Mouse (Mus musculus) B cell, adult (primary cell): ENCODE measurements around the gene Ogfod1. TPM values are rescaled to one million over a fixed set of nuclear protein-coding genes. Genes with fewer than 3 reads are reported as not detected.

Experiments used
- total RNA-seq: library from RNA; stranded (reverse); gene quantifications from 4 replicates; pipeline ENCODE4 v1.2.4, GENCODE M21; 2023; ENCODE audit not compliant: inconsistent age

Ogfod1 gene
- total RNA-seq = 13.1 to 20.6 TPM (median 19.4 TPM) in 4 replicates

DNA sequence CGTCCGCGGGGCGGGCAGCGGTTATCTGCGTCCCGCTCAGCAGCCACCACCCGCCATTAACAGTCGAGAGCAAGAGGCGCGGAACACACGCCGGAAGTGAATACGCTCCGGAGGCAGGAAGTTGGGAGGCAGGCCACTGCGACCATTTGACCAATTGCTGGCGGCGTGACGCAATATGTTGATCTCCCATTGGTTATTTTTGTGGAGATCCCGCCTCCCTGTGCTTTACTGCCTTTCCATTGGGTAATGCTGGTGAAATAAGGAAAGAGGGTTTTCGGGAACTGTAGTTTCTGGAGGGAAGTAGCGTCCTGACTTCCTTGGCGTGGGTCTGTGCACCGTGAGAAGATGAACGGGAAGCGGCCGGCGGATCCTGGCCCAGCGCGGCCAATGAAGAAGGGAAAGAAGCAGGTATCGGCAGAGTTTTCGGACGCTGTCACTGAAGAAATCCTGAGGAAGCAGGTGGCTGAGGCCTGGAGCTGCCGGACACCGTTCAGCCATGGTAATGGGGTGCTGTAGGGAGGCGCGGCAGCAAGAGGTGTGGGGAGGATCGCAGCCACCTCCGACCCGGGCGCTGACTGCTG is at the start of gene Ogfod1, which contains the start of gene Nudt21:
Ogfod1 (plus strand) TSS at position 255 of the 581 bp plus-strand sequence.
Nudt21 (minus strand) TSS at position 88 of the 581 bp plus-strand sequence.

GRCm38 (mm10) chr8:94012013-94012951 is 24.7 kb upstream of the Ogfod1 start, which contains the start of gene Amfr:
Gene Amfr, minus strand, starts transcription at chr8:94012842.

DNA sequence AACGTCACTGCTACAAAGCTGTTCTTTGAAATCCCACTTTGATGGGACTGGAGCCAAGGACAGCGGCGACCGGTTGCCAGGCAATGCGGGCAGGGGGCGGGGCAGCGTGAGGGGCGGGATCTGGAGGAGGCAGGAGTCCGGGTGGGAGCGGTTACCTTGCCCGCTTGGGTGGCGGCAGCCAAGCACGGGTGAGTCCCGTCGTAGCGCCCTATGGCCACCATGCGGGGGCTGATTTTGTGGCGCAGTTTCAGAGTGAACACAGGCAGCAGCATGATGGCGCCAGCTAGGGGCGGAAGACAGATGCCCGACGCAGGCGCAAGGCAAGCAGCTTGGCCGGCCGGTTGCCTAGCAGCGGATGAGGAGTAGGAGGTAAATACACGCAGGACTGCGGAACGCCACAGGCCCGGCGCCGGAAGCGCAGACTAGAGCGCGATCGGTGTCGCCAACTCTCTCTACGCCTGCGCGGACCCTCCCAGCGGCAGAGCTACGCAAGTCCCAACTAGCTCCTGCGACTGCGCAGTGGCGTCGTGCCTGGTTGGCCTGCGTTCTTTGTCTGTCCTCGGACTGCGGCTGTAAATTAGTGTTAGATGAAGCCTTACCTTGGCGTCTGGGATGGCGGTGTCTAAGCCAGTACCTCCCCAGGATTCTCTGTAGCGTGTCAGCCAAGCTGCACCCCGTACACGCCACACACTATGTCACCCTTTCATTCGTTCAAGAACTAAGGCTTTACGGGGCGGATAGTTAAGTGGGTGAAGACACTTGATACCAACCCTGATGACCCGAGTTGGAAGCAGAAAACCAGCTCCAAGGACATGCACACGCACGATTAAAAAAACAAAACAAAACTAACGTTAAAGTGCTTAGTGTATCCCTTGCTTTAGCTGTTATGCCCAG is 61.3 kb downstream of the Ogfod1 start, which contains the start of gene Bbs2:
Bbs2 (minus strand) TSS at position 848 of the 894 bp plus-strand sequence.

Other genes starting within 250 kb of the Ogfod1 start
- not detected in 4 replicates for gene Gnao1, start 227.2 kb upstream of the Ogfod1 start, total RNA-seq
- gene Amfr, start 24.4 kb upstream of the Ogfod1 start, total RNA-seq = 71.8 to 79.4 TPM (median 78.0 TPM) in 4 replicates
- gene Nudt21, start 167 bp upstream of the Ogfod1 start, total RNA-seq = 43.4 to 52.6 TPM (median 48.3 TPM) in 4 replicates
- gene Bbs2, start 61.7 kb downstream of the Ogfod1 start, total RNA-seq = 19.4 to 20.9 TPM (median 20.6 TPM) in 4 replicates
- gene Mt4, start 100.0 kb downstream of the Ogfod1 start, total RNA-seq = not detected in 4 replicates
- gene Mt3, start 115.4 kb downstream of the Ogfod1 start, total RNA-seq = not detected in 4 replicates
- gene Mt2, start 135.5 kb downstream of the Ogfod1 start, total RNA-seq = 1.6 to 2.5 TPM (median 1.7 TPM) in 3 of 4 replicates, not detected in the other
- gene Mt1, start 141.9 kb downstream of the Ogfod1 start, total RNA-seq = 6.3 to 11.5 TPM (median 8.3 TPM) in 4 replicates
- 30.9 to 35.4 TPM (median 34.1 TPM) in 4 replicates for gene Nup93, start 177.4 kb downstream of the Ogfod1 start, total RNA-seq